Mouse (Mus musculus) olfactory bulb, adult 2 months (tissue): Measurements from ENCODE around the gene Has3. TPM values are rescaled to one million over a fixed set of nuclear protein-coding genes. Genes with fewer than 3 reads are reported as not detected.

Experiments used
- H3K27ac ChIP-seq: fragments of 200-500 bp; 2 replicates; pipeline ENCODE4 v1.5.1; 2012; ENCODE audit warnings: low read depth, low read length; ENCODE audit not compliant: insufficient read depth
- H3K4me1 ChIP-seq: fragments of 200-500 bp; 2 replicates; pipeline ENCODE4 v1.6.1; 2012; ENCODE audit warnings: low read length; ENCODE audit not compliant: control insufficient read depth, insufficient read depth
- H3K4me3 ChIP-seq: fragments of 200-500 bp; 2 replicates; pipeline ENCODE4 v1.5.1; 2012; ENCODE audit warnings: mild to moderate bottlenecking, low read depth, low read length, moderate library complexity; ENCODE audit not compliant: insufficient read depth
- CTCF ChIP-seq: fragments of 200-500 bp; IDR thresholded peaks from 2 replicates; pipeline ENCODE4 v1.5.1; 2012; ENCODE audit warnings: low read depth, mild to moderate bottlenecking, low read length, moderate library complexity; ENCODE audit not compliant: insufficient read depth
- POLR2A ChIP-seq: fragments of 200-500 bp; IDR thresholded peaks from 2 replicates; pipeline ENCODE4 v1.6.1; 2012; ENCODE audit warnings: mild to moderate bottlenecking, low read depth, low read length, moderate library complexity; ENCODE audit not compliant: insufficient read depth
- WGBS: fragments of 180-500 bp; shearing (Covaris S2); methylation state at CpG from one replicate; pipeline ENCODE4 v1.1.7; 2018; 5-methylcytosine and 5-hydroxymethylcytosine counted together
- polyA plus RNA-seq: library from polyadenylated mRNA; stranded (reverse); fragments of >200 nt; gene quantifications from 2 replicates; pipeline ENCODE4 v1.2.4, GENCODE M21; 2012; ENCODE audit warnings: low replicate concordance; ENCODE audit not compliant: missing spikeins, insufficient read depth, insufficient read length

Has3 gene
- polyA plus RNA-seq, 1 experiment, result not detected

DNA sequence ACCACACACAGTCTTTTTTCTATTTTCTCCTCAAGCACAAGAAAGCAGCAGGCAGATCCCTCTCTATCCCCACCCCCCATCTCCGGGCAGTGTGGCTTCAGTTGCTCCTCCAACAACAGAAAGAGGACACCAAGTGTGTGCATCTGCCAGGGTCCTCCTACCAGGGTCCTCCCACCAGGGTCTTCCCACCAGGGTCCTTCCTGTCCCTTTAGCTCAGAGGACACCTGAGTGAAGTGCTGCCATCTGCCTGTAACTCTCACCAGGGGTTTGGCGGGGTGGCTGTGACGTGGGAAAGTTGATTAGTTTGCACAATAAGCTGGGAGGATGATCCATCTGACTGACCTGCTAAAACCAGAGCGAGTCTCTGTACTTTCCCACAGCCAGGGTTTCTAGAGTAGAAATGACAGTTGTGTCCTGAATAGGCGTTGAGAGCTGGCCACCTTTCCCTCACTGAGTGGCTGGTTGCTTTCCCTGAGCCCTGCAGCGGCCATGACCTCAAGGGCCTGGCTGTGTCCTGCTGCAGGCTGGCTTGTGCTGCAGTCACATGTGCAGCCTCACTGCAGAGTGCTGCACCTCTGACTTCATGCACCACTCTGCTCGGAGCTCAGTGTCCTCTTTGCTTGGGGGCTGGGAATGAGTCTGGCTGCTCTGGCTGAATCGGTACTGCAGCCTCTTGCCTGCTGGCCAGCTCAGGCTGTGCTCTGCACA, 15.4 kb upstream of the Has3 start:
- no peaks in the 10 kb centered on the region for H3K4me1 ChIP-seq

GRCm38 (mm10) chr8:106855242-106855562, 14.8 kb upstream of the Has3 start:
- Histone ChIP-seq H3K4me3 (no peak overlapping the region), H3K4me1 (no peaks in the 10 kb centered on the region), H3K27ac (no peak overlapping the region)
- TF ChIP-seq CTCF (no peak), POLR2A (no peak)
- 87% methylated on average over 3 of the region's 3 CpGs for WGBS

More for the DNA sequence above, 15.4 kb upstream of the Has3 start:
- H3K4me3 ChIP-seq, result no peak overlapping the region
- WGBS, result 74% methylated on average over 8 of the region's 8 CpGs
- no peak for TF ChIP-seq POLR2A
- no peak for TF ChIP-seq CTCF
- H3K27ac ChIP-seq, result no peak overlapping the region

- WGBS, result 91% methylated on average over 10 of the region's 10 CpGs
- TF ChIP-seq POLR2A (no peak), CTCF (no peak)
- Histone ChIP-seq H3K27ac (no peak overlapping the region), H3K4me3 (no peak overlapping the region), H3K4me1 (no peaks in the 10 kb centered on the region)
Measured at GRCm38 (mm10) chr8:106862845-106863244, 7.2 kb upstream of the Has3 start.

DNA sequence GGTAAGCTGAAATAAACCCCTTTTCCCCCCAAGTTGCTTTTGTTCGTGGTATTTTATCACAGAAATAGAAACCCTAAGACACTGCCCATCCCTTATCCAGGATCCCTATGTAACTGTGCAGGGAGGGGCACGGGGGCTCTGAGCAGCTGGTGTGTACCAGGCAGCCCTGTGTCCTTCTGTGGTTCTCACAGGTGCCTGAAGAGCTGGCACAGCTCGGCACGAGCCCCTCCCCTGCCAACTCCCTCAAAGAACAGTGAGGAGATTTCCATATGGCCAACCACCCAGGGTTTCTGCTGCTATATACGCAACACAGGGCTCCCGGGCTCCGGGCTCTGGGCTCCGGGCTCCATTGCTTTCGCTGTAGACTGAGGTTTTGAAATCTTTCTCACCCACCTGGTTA, 4.7 kb upstream of the Has3 start:
- WGBS, result 87% methylated on average over 9 of the region's 9 CpGs
- TF ChIP-seq CTCF (no peak), POLR2A (no peak)
- no peak overlapping the region for H3K27ac ChIP-seq
- no peak overlapping the region for H3K4me3 ChIP-seq
- 0 out of 2 replicates have a peak, but pooled peaks cover 5% of the 10 kb centered on the region for H3K4me1 ChIP-seq

GRCm38 (mm10) chr8:106870537-106871327, 690 bp downstream of the Has3 start:
- Histone ChIP-seq H3K27ac (no peak overlapping the region), H3K4me3 (peak overlapping the region; percentile 54), H3K4me1 (peaks cover 25% of the 10 kb centered on the region)
- WGBS, result under 1% methylated on average over 63 of the region's 63 CpGs
- TF ChIP-seq POLR2A (no peak), CTCF (peak; percentile 51; the same call in 1 of the 2 replicates)

GRCm38 (mm10) chr8:106871328-106871926, 1.4 kb downstream of the Has3 start:
- TF ChIP-seq CTCF (no peak), POLR2A (no peak)
- WGBS, result under 1% methylated on average over 15 of the region's 15 CpGs
- Histone ChIP-seq H3K27ac (no peak overlapping the region), H3K4me1 (peaks cover 25% of the 10 kb centered on the region), H3K4me3 (peak overlapping the region; percentile 54)

DNA sequence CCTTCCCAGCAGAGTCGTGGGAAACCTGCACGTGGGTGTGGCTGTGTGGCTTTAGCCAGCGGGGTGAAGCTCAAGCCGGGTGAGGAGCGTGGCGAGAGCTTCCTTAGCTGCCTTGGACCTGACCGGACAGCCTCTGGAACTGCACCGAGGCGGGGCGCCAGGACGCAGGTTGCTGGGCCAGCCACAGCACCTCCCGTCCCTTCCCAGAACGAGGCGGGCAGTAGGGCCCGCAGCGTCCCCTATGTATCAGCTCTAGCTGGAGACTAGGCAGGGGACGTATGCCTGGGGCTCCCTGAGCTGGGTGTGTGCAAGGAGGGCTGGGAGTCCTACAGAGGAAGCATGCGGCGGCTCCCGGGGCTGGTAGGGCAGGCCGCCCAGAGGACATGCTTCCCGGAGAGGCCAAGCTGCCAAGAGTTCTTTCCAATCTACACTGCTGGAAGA, 1.9 kb downstream of the Has3 start:
- Histone ChIP-seq H3K27ac (no peak overlapping the region), H3K4me3 (no peak overlapping the region; the same call in 1 of the 2 replicates), H3K4me1 (peaks cover 25% of the 10 kb centered on the region)
- TF ChIP-seq POLR2A (no peak), CTCF (no peak)
- 3% methylated on average over 22 of the region's 22 CpGs for WGBS

GRCm38 (mm10) chr8:106872454-106873034, 2.5 kb downstream of the Has3 start:
- no peak overlapping the region for H3K27ac ChIP-seq
- no peak overlapping the region for H3K4me3 ChIP-seq
- 32% methylated on average over 8 of the region's 8 CpGs for WGBS
- peaks cover 25% of the 10 kb centered on the region for H3K4me1 ChIP-seq
- TF ChIP-seq CTCF (no peak), POLR2A (no peak)
